Mouse (Mus musculus): ENCODE measurements around the gene Ahnak.
"Not testable (repeated sequence)": the region's sequence is repeated elsewhere in the genome, so short reads cannot be mapped to it uniquely, and the experiment has no call there.

Ahnak gene

GRCm38 (mm10) chr19:9047207-9047945 lies 58.3 kb downstream of the Ahnak start:
- no peak for DNase-seq

- no peak for DNase-seq
Measured at GRCm38 (mm10) chr19:9047946-9048387, 58.9 kb downstream of the Ahnak start.

GRCm38 (mm10) chr19:9048981-9049687 lies 60.0 kb downstream of the Ahnak start:
- DNase-seq, result no peak

- no peak for DNase-seq
Measured at GRCm38 (mm10) chr19:9050294-9051229, 61.5 kb downstream of the Ahnak start.

GRCm38 (mm10) chr19:9051985-9052384 lies 62.9 kb downstream of the Ahnak start:
- not testable (repeated sequence) for DNase-seq

- DNase-seq, result no peak
Measured at GRCm38 (mm10) chr19:9052803-9053431, 63.8 kb downstream of the Ahnak start.

- DNase-seq, result no peak
Measured at GRCm38 (mm10) chr19:9055153-9055552, 66.1 kb downstream of the Ahnak start.

GRCm38 (mm10) chr19:9055703-9056355 lies 66.7 kb downstream of the Ahnak start:
- DNase-seq, result no peak

GRCm38 (mm10) chr19:9057679-9058078 lies 68.6 kb downstream of the Ahnak start:
- DNase-seq, result no peak

- DNase-seq, result no peak
Measured at GRCm38 (mm10) chr19:9058331-9058884, 69.3 kb downstream of the Ahnak start.

- no peak for DNase-seq
Measured at GRCm38 (mm10) chr19:9058944-9059343, 69.9 kb downstream of the Ahnak start.

- DNase-seq, result no peak
Measured at GRCm38 (mm10) chr19:9059391-9059790, 70.3 kb downstream of the Ahnak start.

GRCm38 (mm10) chr19:9060103-9060502 lies 71.0 kb downstream of the Ahnak start:
- DNase-seq, result no peak

- DNase-seq, result no peak
Measured at GRCm38 (mm10) chr19:9061221-9061893, 72.3 kb downstream of the Ahnak start.

GRCm38 (mm10) chr19:9062822-9063221 lies 73.7 kb downstream of the Ahnak start:
- DNase-seq, result no peak

- no peak for DNase-seq
Measured at GRCm38 (mm10) chr19:9063831-9064230, 74.7 kb downstream of the Ahnak start.

GRCm38 (mm10) chr19:9065621-9066561 lies 76.8 kb downstream of the Ahnak start:
- no peak for DNase-seq

GRCm38 (mm10) chr19:9067292-9067691 lies 78.2 kb downstream of the Ahnak start:
- DNase-seq, result no peak

- DNase-seq, result no peak
Measured at GRCm38 (mm10) chr19:9069687-9070307, 80.7 kb downstream of the Ahnak start.

GRCm38 (mm10) chr19:9070316-9070715 lies 81.2 kb downstream of the Ahnak start:
- DNase-seq, result no peak
